Mouse (Mus musculus) WW6 (cell line): Measurements from ENCODE around the gene Carhsp1.
A peak's percentile ranks its signal among the peaks of the same experiment; 100 is the strongest.

Experiments used
- DNase-seq: peaks from one replicate; pipeline ENCODE4 v3.0.0-alpha.2; 2013; ENCODE audit warnings: low read depth, low spot score

Carhsp1 gene

DNA sequence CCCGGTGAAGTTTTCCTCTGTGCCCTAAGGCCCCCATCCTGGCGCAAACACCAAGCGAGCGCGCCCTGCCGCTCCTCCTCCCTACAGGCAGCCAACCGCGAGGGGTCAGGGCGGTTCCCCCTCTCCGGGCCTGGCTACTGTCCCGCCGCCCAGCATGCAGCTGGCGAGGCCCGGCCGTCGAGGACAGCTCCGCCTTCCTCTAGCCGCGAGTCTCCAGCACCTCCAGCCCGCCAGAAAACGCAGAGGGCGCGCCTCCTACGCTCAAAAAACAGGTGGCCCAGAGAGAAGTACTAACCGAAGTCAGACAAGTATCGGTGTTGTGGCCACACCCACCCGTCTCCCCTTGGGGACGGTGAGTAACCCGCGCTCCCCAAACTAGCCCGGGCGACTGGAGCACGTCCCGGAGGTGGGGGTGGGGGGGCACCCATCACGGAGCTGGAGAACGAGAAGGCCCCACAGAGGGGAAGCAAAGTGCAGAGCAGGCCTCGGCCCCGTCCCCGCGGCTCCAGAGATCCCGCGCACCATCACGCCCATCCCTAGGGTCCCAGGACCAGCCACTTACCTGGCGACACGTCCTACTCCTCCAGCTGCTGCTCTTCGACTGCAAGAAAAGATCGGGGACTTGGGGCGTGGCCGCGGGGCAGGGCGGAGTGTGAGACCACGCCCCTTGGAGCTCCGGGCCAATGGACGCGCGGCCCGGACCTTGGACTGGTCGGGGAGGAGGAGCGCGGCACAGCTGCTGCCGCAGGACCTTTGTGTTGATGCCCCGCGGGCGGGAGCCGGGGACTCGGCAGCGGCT, at the start of gene Carhsp1:
Gene Carhsp1 (minus strand): TSS at position 605 of the 799 bp plus-strand sequence.
- peak; percentile 91 for DNase-seq

DNA sequence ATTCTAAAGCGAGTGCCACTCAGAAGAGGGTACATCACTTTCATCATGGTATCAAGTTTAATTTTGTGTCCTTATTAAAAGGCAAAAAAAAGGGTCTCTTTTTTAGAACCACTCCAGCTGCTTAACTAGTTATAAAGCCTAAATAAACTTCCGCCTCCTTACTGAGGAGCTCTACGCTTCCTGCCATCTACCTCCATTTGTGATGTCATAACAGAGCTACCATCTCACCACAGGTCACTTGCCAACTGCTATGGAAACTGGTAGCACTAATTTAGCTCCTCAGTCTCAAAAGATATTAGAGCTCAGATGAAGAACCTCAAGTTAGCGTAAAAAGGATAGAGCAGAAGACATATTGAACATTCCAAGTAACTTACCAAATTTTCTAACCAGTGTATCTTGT, 48.5 kb upstream of the Carhsp1 start:
- DNase-seq: no peak

DNA sequence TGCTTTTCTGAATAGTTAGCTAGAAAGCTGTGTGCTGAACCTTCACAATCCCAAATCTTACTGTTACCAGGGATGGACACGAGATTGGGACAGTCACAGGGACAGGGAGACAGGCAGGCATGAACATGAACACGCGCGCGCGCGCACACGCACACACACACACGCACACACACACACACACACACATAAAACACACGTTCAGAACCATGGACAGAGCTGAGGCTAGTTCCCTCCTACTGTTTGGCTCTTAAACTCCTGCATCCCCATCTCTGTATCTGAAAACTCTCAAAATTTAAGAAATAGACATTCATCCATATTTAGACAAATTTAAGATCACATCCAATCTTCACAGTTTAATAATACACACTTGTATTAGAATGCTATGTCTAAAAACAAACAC, 45.8 kb upstream of the Carhsp1 start:
- no peak for DNase-seq

DNA sequence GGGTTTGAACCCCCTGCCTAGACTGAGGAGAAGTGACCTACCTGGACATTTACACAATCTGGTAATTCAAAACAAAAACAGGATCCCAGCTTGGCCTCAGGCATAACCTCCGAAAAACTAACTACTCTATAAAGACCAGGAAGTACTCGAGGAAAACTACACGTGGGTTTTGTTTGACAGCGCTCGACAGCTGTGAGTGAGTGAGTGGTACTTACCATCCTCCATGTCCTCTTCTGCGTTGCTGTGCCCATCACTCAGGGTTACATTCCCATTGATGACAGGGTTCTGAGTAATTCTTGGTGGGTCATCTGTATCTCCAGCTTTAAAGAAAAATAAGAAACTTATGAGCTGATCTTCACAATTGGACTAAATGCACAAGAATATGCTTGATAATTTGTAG, 44.3 kb upstream of the Carhsp1 start:
- no peak for DNase-seq

DNA sequence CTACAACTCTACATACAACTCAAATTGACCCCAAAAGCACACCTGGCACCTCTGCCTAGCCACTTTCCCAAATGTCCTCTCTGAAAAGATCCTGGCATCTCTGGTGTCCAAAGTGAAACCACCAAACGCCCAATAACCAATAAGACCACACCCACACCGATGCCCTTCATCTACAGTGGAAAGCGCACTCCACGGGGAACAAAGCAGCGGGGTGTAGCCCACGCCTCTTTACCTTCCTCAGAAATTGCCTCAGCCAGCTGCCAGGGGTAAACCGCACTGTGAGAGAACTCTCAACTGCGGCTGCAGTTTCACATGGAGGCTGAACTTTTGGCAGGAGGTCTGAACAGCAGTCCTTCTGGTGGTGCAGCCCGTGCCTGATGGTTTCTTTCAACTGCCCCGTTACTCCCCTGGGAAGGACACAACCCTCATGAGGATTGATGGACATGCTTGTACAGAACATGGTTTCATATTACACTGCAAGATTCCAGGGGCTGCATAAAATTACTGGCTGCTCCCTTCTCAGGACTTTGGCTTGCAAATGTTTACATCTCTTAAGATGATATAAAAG, 43.6 kb upstream of the Carhsp1 start:
- DNase-seq: no peak

DNA sequence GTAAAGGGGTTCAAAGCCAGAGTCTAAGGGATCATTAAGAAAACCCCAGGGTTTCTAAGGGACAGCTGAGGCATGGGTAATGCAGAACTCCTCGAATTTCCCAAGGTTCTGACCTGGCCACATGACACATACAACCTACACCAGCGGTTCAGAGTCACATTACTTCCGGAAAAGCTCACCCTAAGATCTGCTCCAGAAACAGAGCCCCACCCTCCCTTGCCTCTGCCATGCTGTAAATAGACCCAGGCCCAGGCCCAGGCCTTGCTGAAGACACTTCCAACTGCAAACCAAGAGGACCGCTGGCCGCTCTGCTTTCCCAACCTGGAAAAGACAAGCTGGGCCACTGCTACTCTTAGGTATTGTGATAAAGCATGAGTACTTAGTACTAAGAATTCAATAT, 42.9 kb upstream of the Carhsp1 start:
- no peak for DNase-seq

DNA sequence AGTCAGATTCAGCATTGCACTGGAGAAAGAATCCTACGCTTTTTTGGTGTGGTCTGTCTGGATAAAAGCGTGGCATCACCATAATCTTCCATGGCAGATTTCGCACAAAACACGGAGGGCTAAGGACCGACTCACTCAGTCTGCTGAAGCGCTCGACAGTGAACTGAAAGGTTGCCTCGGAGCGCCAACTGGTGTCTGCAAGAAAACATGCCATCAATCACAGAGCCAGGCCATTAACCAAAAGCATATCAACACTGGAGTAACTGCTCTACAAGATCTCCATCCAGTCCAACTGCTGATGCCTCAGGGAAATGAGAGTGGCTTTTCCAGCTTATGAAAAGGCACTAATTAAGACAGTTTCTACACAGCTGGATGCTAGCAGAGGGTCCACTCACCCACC, 40.0 kb upstream of the Carhsp1 start:
- DNase-seq: no peak

DNA sequence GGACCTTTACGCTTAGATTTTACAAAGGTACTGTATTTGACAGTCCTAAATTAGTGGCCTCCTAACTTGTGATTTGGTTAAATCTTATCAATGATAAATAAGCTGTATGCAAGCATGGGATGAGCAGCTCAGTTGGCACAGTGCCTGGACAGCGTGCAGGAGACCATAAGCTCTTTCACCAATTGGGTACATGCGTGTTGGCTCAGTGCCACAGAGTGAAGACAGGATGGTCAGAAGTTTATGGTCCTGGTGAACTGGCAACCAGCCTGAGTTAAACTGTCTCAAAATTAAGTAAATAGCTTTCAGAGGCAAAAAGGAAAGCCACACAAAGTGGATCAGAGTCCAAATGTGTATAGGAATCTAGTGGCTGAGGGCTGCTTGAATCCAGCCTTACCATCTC, 28.6 kb upstream of the Carhsp1 start:
- no peak for DNase-seq

DNA sequence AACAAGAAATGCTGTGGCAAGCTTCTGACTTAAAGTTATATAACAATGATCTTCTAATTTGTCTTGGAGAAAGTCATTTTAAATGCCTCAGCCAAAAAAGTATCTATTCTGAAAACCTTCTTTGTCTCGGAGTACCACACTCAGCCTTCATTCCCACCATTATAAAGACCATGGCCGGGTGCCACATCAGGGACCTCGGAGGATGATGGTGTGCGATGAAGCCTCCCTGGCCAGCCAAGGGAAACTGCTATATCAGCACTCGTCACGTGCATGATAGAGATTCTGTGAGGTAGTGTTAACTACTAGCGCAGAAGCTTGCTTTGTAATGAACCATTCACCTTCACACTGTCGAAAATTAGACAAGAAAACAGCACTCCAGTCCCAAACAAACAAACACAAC, 27.6 kb upstream of the Carhsp1 start:
- no peak for DNase-seq

DNA sequence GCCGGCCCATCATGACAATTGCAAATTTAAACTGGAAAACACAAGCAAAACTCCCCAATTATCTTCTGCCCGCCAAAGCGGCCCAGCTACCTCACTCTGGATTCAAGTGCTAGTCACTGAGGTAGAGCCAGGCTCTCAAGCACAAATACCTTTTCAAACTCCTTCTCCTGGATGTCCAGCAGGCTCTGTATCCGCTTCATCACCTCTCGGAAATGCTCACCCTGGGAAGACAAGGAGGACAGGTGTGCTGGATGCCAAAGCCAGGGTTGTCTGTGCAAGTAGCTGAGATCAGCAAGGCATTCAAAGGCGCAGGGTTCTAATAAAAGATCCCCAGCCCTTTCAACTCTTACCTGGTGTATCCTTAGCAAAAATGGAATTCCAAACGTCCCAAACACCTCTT, 19.3 kb upstream of the Carhsp1 start:
- DNase-seq: no peak

DNA sequence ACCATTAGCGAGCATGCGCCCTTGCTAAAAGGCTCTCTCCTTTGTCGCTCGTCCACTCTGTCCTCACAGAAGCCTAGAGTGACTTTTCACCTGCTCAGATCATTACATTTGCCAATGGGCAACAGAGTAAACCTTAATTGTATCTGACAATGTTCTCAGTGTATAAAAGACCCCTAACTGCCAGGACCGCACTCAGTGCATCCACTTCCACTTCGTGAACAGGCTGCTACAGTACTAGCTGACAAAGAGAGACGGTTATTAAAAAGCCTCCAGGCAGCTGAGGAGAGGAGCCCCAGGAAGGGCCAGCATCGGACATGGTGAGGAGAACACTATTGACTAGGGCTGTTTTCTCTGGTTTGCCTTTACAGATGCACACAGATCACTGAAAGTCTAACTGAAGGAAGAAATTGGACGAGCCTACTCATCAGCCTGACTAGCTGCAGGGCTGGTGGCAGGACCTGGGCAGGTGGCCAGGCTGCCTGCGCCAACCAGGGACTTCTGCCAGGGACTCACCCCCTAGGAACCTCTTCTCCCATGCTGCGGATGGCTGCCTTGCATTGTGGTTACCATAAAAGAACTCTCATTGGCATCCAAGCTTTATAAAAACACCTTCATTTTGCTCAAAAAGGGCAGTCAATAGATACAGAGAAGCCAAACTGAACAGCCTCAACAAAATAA, 18.2 kb upstream of the Carhsp1 start:
- DNase-seq: no peak

DNA sequence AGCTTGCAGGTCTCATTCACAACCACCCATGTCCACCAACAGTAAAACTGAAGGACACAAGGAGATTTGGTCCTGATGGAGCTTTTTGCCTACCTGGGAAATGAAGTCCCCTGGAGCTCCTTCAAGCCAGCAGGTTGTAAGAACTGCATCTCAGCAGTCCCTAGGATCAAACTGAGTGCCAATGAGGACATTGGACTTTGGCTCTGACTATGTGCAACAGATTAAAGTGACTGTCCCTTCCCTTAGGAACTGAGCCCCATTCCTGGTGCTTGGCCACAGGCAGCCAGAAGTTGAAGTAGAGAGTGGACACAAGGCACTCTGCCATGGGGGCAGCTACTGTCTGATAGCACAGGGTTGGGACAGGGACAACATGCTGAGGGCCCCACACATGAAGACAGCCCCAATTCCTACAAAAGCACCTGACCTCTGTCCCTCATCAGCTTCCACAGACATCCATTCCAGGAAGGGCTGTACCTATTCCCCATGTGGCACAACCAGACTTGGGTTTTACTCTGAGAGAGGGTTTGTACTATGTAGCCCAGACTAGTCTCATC, 15.7 kb upstream of the Carhsp1 start:
- DNase-seq: no peak

DNA sequence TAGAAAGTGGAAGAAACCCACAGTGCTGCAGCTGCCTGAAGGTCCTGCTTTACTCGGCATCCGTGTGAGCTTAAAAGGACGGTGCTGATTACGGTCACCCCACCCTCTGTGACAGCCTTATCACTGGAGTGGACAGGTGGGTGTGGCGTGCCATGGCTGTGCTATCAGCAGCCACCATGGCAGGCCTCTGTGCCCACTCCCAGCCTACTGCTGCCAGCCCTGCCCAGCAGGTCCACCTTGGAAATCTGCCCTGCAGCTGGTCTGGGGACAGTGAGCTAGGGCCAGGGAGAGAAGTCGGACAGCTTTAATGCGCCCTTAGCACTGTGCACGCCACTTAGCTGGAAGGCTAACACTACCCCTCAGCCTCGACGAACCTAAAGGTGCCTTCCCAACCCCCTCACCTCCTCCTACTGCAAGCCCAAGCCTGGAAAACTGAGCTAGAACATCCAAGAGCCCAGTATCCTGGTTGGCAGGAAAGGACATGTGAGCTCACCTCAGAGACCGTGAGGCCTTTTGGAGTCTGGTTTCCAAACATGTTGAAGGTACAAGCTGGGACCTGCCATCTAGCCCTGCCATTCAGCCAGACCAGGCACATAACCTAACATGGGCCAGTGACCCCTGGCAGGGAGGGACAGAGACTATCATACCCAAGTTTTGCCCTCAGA, 15.0 kb upstream of the Carhsp1 start:
- no peak for DNase-seq

DNA sequence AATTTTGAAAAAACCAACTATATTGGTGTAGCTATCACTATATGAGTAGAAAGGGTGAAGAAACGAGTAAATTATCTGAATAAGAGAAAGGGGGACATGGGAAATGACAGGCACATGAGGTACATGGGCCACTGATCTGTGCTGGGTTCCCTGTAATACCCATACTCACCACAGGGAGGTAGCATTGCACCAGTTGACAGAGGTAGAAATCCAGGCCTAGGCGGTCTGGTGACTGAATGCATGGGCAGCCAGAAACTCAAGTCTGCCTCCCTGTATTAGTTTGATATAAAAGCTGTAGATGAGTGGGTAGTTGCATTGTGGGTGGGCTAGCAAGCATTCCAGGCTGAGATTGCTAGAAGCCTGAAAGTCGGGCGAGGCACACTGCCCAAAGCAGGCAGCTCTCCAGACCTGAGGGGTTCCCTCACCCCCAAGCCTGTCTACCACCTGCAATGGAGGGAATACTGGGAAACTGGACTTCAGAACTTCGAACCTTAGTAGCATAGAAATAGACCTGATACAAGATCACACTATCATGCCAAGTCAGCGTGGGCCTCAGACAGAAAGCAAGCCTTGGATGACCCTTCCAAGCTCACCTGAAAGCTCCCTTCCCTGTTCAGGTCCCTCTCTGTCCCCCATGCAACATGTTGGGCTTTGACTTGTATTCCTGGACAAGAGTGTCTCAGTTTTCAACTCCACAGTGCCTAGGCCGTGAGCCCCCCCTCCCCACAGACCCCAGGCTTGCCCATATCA, 14.3 kb upstream of the Carhsp1 start:
- DNase-seq: peak; percentile 67

DNA sequence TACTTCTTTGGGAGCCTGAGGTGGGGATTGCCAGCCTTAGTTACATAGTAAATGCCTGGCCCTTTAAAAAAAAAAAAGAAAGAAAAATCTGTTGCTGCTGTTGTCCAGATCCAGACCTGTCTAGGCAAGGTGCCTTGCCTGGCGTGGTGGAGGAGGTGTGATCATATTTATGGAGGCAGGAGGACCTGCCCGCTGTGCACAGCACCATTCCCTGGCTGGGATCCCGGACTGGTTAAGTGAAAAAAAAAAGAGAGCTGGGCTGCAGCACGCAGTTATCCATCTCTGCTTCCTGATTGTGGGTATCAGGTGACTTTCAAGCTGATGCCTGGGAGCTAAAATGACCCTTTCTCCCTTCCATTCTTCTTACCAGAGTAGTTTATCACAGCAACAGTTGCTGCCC, 13.1 kb upstream of the Carhsp1 start:
- no peak for DNase-seq

DNA sequence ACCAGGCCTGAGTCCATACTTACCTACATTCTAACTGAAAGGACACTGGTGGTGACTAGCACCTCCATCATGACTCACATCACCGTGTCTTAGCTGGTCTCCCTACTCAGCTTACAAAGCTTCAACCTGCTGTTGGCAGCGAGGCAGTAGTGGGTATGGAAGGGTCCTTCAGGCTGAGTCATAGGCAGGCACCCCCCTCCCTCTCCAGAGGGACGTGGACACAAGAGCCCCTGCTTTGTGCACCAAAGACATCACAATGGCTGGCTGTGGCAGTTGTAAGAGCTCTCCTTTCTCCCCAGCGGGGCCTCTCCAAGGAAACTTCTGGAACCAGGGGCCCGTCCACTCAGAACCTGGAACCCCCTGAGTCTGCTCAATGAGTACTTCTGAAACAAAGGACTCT, 8.5 kb upstream of the Carhsp1 start, which contains the start of gene Gm5767:
Gene Gm5767 (plus strand): TSS at position 301 of the 400 bp plus-strand sequence.
- no peak for DNase-seq

DNA sequence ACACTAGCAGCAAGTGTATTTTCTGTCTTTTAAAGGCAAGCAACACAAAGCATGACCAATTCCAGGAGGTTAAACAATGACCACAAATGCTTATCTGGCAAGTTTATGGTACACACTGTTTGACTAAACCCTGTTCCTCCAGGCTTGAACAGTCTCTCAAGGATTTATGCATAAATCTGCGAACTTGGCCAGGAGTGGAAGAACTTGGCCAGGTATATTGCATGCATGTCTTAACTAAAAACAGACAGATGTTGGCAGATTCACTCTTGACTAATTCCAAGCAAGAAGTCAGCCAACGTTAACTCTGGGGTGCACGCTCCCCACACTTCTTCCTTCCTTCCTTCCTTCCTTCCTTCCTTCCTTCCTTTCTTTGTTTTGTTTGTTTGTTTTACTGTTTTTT, 7.8 kb upstream of the Carhsp1 start:
- DNase-seq: no peak

DNA sequence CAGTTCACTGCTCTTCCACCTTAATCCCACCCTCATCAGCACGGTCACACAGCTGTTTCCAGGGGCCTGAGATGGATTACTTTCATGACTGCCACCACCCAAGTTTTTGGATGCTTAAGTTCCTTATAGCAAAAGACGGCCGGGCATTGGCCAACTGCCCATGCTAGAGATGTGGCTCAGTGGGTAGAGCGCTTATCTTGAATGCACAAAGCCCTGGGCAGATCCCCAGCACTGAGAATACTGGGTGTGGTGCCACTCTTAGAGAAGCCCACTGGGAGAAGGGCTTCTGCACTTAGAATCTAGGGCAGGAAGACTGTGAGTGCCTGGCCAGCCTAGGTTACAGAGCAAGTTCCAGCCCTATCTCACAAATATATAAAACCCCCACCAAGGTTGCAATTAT, 6.7 kb upstream of the Carhsp1 start:
- no peak for DNase-seq

DNA sequence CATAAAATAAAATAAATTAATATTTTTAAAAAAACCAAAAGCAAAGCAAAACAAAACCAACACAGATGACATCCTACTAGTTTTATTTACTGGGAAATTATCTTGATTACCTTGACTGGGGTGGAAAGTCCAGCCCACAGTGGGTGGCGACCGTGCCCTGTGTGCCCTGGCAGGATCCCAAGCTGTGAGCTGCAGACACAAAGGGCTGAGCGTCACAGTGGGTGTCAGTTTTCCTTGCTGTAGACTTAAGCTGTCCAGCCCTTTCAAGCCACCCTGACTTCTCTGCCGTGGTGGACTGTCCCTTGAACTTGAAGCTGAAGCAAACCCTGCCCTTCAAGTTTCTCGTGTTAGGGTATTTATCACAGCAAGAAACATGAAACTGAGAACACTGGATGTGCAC, 6.1 kb upstream of the Carhsp1 start:
- DNase-seq: no peak

DNA sequence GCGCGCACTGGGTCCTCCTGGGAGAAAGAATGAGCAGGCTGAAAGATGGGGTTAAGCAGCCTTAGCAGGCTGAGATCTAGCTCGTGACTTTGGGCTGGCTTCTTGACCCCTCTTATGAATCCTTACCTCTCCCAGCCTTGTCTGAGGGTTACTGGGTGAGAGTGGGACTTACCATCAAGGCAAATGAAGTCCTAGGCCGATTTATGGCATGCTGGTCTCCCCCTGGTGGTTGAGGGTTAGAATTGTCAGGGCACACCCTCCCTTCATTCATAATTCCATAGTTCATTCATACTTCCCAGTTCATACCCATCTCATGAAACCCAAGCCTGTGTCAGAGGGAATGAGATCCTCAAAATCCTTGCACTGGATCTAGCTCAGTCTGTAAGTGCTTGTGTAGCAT, 4.8 kb upstream of the Carhsp1 start:
- no peak for DNase-seq

DNA sequence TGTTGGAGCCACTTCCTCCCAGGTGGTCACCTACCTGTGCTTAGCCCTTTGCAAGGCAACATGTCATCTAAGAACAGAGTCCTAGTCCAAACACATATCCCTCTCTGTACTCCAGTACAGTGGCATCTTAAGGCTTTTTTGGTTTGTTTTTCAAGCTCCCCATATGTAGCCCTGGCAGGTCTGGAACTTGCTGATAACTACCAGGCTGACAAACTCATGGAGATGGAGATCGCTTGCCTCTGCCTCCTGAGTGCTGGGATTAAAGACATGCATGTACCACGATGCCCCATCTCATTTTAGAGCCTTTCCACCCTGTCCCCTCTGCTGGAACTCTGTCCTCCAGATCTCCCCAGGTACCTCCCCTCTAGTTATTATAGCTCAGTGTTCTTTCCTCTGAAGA, 4.3 kb upstream of the Carhsp1 start:
- DNase-seq: no peak
